Mouse (Mus musculus) forebrain, embryonic 12.5 days (tissue): Measurements from ENCODE around the gene Mcf2. TPM values are rescaled to one million over a fixed set of nuclear protein-coding genes. Genes with fewer than 3 reads are reported as not detected.

Experiments
- ATAC-seq: fragments of 200-750 bp; cut with Nextera tagmentation; 2 replicates; pipeline ENCODE4 v1.8.0; 2017; ENCODE audit warnings: moderate TSS enrichment; ENCODE audit not compliant: low FRiP score
- H3K27ac ChIP-seq: fragments of 300-500 bp; sonication (generic); 2 replicates; pipeline ENCODE4 v1.5.1; 2016; ENCODE audit warnings: mild to moderate bottlenecking
- H3K27me3 ChIP-seq: fragments of 300-500 bp; sonication (generic); 2 replicates; pipeline ENCODE4 v1.6.1; 2016; ENCODE audit warnings: mild to moderate bottlenecking
- H3K36me3 ChIP-seq: fragments of 300-500 bp; sonication (generic); replicated peaks from 2 replicates; pipeline ENCODE4 v1.6.1; 2016; ENCODE audit warnings: mild to moderate bottlenecking
- H3K4me1 ChIP-seq: fragments of 300-500 bp; sonication (generic); 2 replicates; pipeline ENCODE4 v1.6.1; 2016
- H3K4me2 ChIP-seq: fragments of 300-500 bp; sonication (generic); 2 replicates; pipeline ENCODE4 v1.6.1; 2016; ENCODE audit warnings: mild to moderate bottlenecking, moderate library complexity
- H3K4me3 ChIP-seq: fragments of 300-500 bp; sonication (generic); replicated peaks from 2 replicates; pipeline ENCODE4 v1.5.1; 2016; ENCODE audit warnings: mild to moderate bottlenecking
- H3K9ac ChIP-seq: fragments of 300-500 bp; sonication (generic); 2 replicates; pipeline ENCODE4 v1.6.1; 2016; ENCODE audit warnings: mild to moderate bottlenecking
- H3K9me3 ChIP-seq: fragments of 300-500 bp; sonication (generic); 2 replicates; pipeline ENCODE4 v1.6.1; 2016
- WGBS: fragments of 180-500 bp; shearing (Covaris S2); methylation state at CpG from one replicate; pipeline ENCODE4 v1.1.7; 2016; 5-methylcytosine and 5-hydroxymethylcytosine counted together
- polyA plus RNA-seq: library from polyadenylated mRNA; unstranded; fragments of >200 nt; fragmentation: Nextera tagmentation; extraction: Ambion mirVana; gene quantifications from 2 replicates; pipeline ENCODE4 v1.2.1, GENCODE M21; 2016

Gene Mcf2
- 0.79 and 0.88 TPM in 2 replicates for polyA plus RNA-seq

DNA sequence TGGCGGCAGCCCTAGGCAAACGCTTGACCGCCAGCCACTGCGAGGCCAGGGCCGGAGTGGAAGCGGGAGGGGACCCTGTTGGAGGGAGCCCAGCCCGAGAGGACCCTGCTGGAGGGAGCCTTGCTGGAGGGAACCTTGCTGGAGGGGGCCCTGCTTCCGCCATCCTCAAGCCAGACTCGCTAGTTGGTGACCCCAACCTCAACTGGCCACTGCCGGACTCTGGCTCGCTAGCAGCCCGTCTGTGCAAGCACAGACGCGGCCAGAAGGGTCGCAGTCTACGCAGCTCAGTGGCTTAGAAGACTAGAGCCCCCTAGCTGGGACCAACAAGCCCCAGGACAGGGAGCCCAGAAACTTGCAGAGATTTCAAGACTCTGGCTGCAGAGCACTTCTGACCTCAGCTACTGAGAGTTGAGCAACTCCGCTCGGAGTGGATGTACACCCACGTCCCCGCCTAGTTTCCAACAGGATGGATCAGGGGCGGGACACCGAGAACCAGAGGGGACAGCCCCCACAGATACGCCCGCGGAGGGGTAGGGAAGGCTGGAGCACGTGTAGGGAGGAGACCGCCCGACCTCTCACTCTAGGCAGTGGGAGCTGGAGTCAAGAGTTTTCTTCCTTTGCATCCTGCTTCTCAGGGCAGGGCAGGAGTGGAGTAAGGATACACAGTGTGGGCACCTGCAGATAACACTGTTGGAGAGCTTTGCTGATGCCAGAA, at the start of gene Mcf2:
Mcf2 (minus strand) TSS at position 346 of the 715 bp plus-strand sequence.
- H3K4me3 ChIP-seq: peak within 1 kb of the TSS; percentile 42
- no peaks in the 10 kb centered on the region for H3K9me3 ChIP-seq
- H3K27me3 ChIP-seq: peaks cover 8% of the 10 kb centered on the region; the same call in 1 of the 2 replicates
- H3K9ac ChIP-seq: peak within 1 kb of the TSS; percentile 53
- H3K36me3 ChIP-seq: no peaks in the 10 kb centered on the region
- ATAC-seq: peak; percentile 74
- peaks cover 4% of the 10 kb centered on the region for H3K4me1 ChIP-seq
- H3K4me2 ChIP-seq: peak within 1 kb of the TSS; percentile 70
- 13% methylated on average over 28 of the region's 28 CpGs for WGBS
- H3K27ac ChIP-seq: no peak within 1 kb of the TSS

DNA sequence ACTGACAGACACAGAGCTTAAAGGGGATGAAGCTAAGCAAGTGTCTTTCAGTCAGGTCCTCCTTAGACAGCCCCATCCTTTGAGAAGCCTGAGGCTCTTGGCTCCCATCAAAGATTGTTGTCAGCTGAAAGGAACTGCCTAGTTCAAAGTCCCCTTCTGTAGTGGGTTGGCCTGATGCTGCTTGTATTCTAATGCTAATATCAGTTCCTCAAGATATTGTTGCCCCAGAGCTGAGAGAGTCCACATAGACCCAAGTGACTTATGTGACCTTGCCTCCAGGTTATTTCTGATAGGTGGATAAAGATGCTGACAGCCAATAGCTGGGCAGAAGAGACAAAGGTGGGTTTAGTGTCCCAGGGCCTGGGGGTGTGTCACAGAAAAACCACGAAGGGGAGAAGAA, 8.8 kb upstream of the Mcf2 start:
- no peaks in the 10 kb centered on the region for H3K4me1 ChIP-seq
- H3K9ac ChIP-seq: no peak overlapping the region
- no peak overlapping the region for H3K4me2 ChIP-seq
- no peaks in the 10 kb centered on the region for H3K36me3 ChIP-seq
- H3K9me3 ChIP-seq: no peaks in the 10 kb centered on the region
- H3K4me3 ChIP-seq: no peak overlapping the region
- no peaks in the 10 kb centered on the region for H3K27me3 ChIP-seq
- no peak overlapping the region for H3K27ac ChIP-seq
- no peak for ATAC-seq
- WGBS: 53% methylated on average over 1 of the region's 1 CpGs

DNA sequence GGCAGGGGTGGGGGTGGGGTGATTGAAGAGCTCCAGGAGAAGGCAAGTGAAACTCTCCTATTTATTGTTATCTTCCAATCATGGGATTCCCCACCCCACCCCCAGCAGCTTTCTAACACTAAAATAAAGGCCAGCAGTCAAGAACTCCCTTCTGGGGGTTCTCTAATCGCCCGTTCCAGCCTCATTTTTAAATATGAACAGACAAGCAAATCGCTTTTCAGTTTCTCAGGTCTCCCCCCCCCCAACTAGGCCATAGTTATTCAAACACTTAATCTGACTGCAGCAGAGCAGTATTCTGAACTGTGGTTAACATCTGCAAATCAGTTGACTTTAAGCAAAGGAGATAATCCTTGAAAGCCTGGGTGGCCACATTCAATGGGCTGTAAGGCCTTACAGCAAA, 3.7 kb upstream of the Mcf2 start:
- 40% methylated on average over 3 of the region's 3 CpGs for WGBS
- no peak for ATAC-seq
- H3K36me3 ChIP-seq: no peaks in the 10 kb centered on the region

DNA sequence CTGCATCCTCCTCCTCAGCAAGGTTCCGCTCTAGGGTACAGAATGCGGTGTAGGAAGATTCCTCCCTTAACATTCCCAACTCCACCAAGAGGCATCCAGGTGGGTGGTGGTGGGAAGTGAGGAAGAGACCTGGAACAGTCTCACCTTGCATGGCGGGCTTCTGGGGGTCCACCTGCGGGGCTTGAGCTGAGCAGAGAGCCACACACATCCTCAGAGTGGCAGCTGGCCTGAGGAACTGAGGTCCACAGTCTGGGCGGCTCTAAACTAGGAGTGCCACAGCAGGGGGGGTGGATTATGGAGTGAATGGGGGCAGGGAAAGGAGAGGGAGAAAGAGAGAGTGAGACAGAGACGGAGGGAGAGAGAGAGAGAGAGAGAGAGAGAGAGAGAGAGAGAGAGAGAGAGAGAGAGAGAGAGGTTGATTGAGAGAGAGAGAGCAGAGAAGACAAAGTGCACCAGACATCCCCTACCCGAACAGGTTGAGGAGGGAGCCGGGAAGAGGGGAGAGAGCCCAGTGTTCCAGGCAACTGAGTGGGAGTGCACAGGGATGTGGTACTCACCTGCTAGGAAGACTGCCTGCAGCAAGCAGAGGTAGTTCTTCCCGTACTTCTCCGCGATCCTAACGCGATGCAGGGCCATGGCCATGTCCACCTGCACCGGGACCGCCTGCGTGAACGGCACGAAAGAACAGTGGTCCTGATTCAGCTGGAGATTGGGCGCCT, 705 bp downstream of the Mcf2 start:
- Histone ChIP-seq H3K27ac (no peak overlapping the region), H3K4me2 (peak overlapping the region; percentile 70), H3K9ac (peak overlapping the region; percentile 53), H3K9me3 (no peaks in the 10 kb centered on the region), H3K4me3 (peak overlapping the region; percentile 42), H3K27me3 (peaks cover 8% of the 10 kb centered on the region; the same call in 1 of the 2 replicates), H3K4me1 (peaks cover 4% of the 10 kb centered on the region), H3K36me3 (no peaks in the 10 kb centered on the region)
- WGBS: 22% methylated on average over 16 of the region's 19 CpGs
- 0 out of 2 replicates have a peak, but pooled peaks have one; percentile 51 for ATAC-seq

More for the DNA sequence above, 3.7 kb upstream of the Mcf2 start:
- H3K4me3 ChIP-seq: no peak overlapping the region
- H3K4me2 ChIP-seq: no peak overlapping the region
- H3K9me3 ChIP-seq: no peaks in the 10 kb centered on the region
- H3K27ac ChIP-seq: no peak overlapping the region
- peaks cover 8% of the 10 kb centered on the region; the same call in 1 of the 2 replicates for H3K27me3 ChIP-seq
- no peak overlapping the region for H3K9ac ChIP-seq
- H3K4me1 ChIP-seq: peaks cover 4% of the 10 kb centered on the region

DNA sequence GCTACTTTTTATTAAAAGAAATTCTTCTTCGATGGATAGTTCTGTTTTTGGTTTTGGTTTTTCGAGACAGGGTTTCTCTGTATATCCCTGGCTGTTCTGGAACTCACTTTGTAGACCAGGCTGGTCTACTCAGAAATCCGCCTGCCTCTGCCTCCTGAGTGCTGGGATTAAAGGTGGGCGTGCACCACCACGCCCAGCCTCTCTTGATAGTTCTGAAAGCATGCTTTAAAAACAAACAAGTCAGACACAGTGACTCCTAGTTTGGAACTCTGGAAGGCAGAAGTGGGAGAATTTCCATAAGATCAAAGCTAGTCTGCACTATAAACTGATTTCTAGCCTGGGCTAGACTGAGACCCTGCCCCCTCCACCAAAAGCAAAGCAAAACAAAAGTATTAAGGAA, 8.8 kb downstream of the Mcf2 start:
- no peaks in the 10 kb centered on the region for H3K36me3 ChIP-seq
- H3K9me3 ChIP-seq: no peaks in the 10 kb centered on the region
- H3K9ac ChIP-seq: no peak overlapping the region
- 91% methylated on average over 5 of the region's 5 CpGs for WGBS
- ATAC-seq: no peak
- H3K27ac ChIP-seq: no peak overlapping the region
- H3K4me2 ChIP-seq: no peak overlapping the region
- no peak overlapping the region for H3K4me3 ChIP-seq
- H3K4me1 ChIP-seq: no peaks in the 10 kb centered on the region
- no peaks in the 10 kb centered on the region for H3K27me3 ChIP-seq

GRCm38 (mm10) chrX:60169511-60169910, 9.4 kb downstream of the Mcf2 start:
- Histone ChIP-seq H3K36me3 (no peaks in the 10 kb centered on the region), H3K4me2 (no peak overlapping the region), H3K27ac (no peak overlapping the region), H3K4me1 (no peaks in the 10 kb centered on the region), H3K4me3 (no peak overlapping the region), H3K27me3 (no peaks in the 10 kb centered on the region), H3K9ac (no peak overlapping the region), H3K9me3 (no peaks in the 10 kb centered on the region)
- WGBS: 78% methylated on average over 2 of the region's 2 CpGs
- ATAC-seq: no peak

- H3K27ac ChIP-seq: no peak overlapping the region
- H3K27me3 ChIP-seq: no peaks in the 10 kb centered on the region
- ATAC-seq: no peak
- H3K36me3 ChIP-seq: no peaks in the 10 kb centered on the region
- no peak overlapping the region for H3K4me2 ChIP-seq
- no peaks in the 10 kb centered on the region for H3K4me1 ChIP-seq
- no peak overlapping the region for H3K9ac ChIP-seq
- 70% methylated on average over 2 of the region's 2 CpGs for WGBS
- no peaks in the 10 kb centered on the region for H3K9me3 ChIP-seq
- H3K4me3 ChIP-seq: no peak overlapping the region
These were observed 10.1 kb downstream of the Mcf2 start for GRCm38 (mm10) chrX:60168796-60169195.

GRCm38 (mm10) chrX:60147268-60147974, 31.5 kb downstream of the Mcf2 start:
- no peak overlapping the region for H3K9ac ChIP-seq
- WGBS: 16% methylated on average over 13 of the region's 13 CpGs

GRCm38 (mm10) chrX:60075359-60075758, 103.5 kb downstream of the Mcf2 start:
- peak; percentile 44; the same call in 1 of the 2 replicates for ATAC-seq

More at GRCm38 (mm10) chrX:60147268-60147974, 31.5 kb downstream of the Mcf2 start:
- no peaks in the 10 kb centered on the region for H3K4me1 ChIP-seq
- ATAC-seq: peak; percentile 75
- H3K27ac ChIP-seq: no peak overlapping the region
- H3K9me3 ChIP-seq: no peaks in the 10 kb centered on the region
- H3K4me2 ChIP-seq: peak overlapping the region; percentile 26
- no peaks in the 10 kb centered on the region for H3K36me3 ChIP-seq
- no peaks in the 10 kb centered on the region for H3K27me3 ChIP-seq
- peak overlapping the region; percentile 26 for H3K4me3 ChIP-seq

DNA sequence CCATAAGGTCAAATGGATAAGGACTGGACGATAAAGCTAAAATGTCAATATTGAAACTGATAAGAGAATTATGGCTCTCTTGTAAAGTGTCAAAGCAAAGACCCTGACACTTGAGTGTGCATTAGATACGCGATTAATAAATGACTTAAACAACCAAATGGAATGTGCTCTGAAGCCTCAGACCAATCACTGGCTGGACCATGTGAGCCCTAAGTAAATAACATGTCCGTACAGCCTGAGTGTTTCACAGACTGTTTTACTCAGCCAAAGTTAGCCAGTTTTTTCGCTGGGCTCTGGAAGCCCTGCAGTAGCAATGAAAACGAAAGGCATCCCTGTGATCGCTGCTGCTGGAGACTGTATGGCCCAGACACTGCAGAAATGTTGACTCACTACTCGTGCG, 123.7 kb downstream of the Mcf2 start:
- 92% methylated on average over 9 of the region's 9 CpGs for WGBS
- no peak for ATAC-seq
- Histone ChIP-seq H3K9ac (no peak overlapping the region), H3K9me3 (no peaks in the 10 kb centered on the region), H3K27ac (no peak overlapping the region), H3K4me2 (no peak overlapping the region), H3K36me3 (no peaks in the 10 kb centered on the region), H3K4me1 (no peaks in the 10 kb centered on the region), H3K27me3 (no peaks in the 10 kb centered on the region), H3K4me3 (no peak overlapping the region)

More at GRCm38 (mm10) chrX:60075359-60075758, 103.5 kb downstream of the Mcf2 start:
- Histone ChIP-seq H3K27ac (no peak overlapping the region), H3K4me2 (no peak overlapping the region), H3K36me3 (no peaks in the 10 kb centered on the region), H3K4me1 (no peaks in the 10 kb centered on the region), H3K4me3 (no peak overlapping the region), H3K9ac (no peak overlapping the region), H3K9me3 (no peaks in the 10 kb centered on the region), H3K27me3 (no peaks in the 10 kb centered on the region)
- WGBS: 45% methylated on average over 1 of the region's 1 CpGs

- no peaks in the 10 kb centered on the region for H3K9me3 ChIP-seq
- no peaks in the 10 kb centered on the region for H3K4me1 ChIP-seq
- H3K27ac ChIP-seq: no peak overlapping the region
- H3K36me3 ChIP-seq: no peaks in the 10 kb centered on the region
- H3K4me2 ChIP-seq: no peak overlapping the region
- no peak for ATAC-seq
- no peak overlapping the region for H3K9ac ChIP-seq
- H3K27me3 ChIP-seq: no peaks in the 10 kb centered on the region
- H3K4me3 ChIP-seq: no peak overlapping the region
- WGBS: 96% methylated on average over 1 of the region's 1 CpGs
These were observed 124.1 kb downstream of the Mcf2 start for GRCm38 (mm10) chrX:60054745-60055144.

DNA sequence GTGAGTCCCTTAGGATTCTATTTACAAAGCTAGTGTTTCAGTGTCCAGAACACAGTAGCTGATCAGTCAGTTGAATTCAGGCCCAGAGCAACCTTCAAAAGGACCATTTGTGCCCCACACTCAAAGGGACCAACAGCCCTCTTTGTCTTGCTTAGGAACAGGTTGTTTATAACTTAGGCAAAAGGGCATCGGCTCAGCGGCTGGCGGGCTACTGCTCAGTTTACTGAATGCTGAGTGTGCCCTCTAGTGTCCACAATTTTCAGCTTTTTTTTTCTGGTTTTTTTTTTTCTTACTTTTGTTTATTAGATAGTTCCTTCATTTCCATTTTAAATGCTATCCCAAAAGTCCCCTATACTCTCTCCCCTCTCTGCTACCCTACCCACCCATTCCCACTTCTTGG, 152.2 kb downstream of the Mcf2 start:
- H3K36me3 ChIP-seq: no peaks in the 10 kb centered on the region
- 22% methylated on average over 3 of the region's 3 CpGs for WGBS
- no peak overlapping the region for H3K4me2 ChIP-seq
- ATAC-seq: no peak
- H3K27ac ChIP-seq: no peak overlapping the region
- no peak overlapping the region for H3K9ac ChIP-seq
- H3K4me3 ChIP-seq: no peak overlapping the region
- no peaks in the 10 kb centered on the region for H3K4me1 ChIP-seq
- H3K27me3 ChIP-seq: no peaks in the 10 kb centered on the region
- no peaks in the 10 kb centered on the region for H3K9me3 ChIP-seq
